9 mouse cellular contexts compared by ENCODE assay signal in the genomic region with DNA sequence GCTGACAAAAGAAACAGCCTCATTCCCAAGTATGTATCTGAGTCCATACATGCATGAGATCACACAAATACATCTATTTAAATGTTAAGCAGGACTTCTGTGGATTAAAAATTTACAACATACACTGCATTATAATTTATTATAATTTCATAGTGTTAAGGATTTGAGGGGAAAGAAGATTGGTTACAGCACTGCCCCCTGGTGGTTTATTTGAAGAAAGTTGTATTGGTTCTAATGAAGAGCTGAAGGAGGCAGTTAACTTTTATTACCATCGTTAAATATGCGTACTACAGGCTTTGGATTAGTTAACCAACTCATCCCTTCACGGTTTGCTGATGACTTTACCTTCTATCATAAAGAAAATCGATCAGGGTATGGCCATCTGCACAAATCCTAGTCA. TPM values are rescaled to one million over a fixed set of nuclear protein-coding genes. Genes with fewer than 3 reads are reported as not detected.
A peak's percentile ranks its signal among the peaks of the same experiment; 100 is the strongest.
DNase-seq lines count a peak whose midpoint lies in the region; ATAC-seq and TF ChIP-seq lines count a peak whose summit lies in the region.
"Had no signal": no experiment of that assay in that cellular context is flagged by ENCODE, and none has a peak within 500 bp of the region (broad histone marks: within the 10 kb centered on the region; RNA-seq: fewer than 3 reads in every experiment).

No protein-coding gene starts in this region.

- H3K4me2 ChIP-seq in kidney, embryonic 14.5 days (replicated peaks; ENCODE audit: low read depth, low read length): no peak overlapping the region
- H3K4me2 ChIP-seq in forebrain, embryonic 11.5 days (ENCODE audit: low read depth, low read length, severe bottlenecking): no peak overlapping the region

- H3K4me3 ChIP-seq in kidney, embryonic 14.5 days (ENCODE audit: low read length): no peak overlapping the region
- no peak overlapping the region for H3K4me3 ChIP-seq in E14TG2a.4 (replicated peaks; ENCODE audit: low read length)
- H3K4me3 ChIP-seq in forebrain, embryonic 11.5 days (ENCODE audit: low read depth, low read length): no peak overlapping the region

- no peaks in the 10 kb centered on the region for H3K36me3 ChIP-seq in kidney, embryonic 14.5 days (ENCODE audit: control insufficient read depth, insufficient read depth, low read length)
- no peaks in the 10 kb centered on the region for H3K36me3 ChIP-seq in E14TG2a.4 (ENCODE audit: insufficient read depth, low read length)
- H3K36me3 ChIP-seq in forebrain, embryonic 11.5 days (ENCODE audit: control insufficient read depth, insufficient read depth, low read length): no peaks in the 10 kb centered on the region

- peak; percentile 23 for DNase-seq in cerebellum, adult 8-10 months
- DNase-seq in cerebellum, adult 11 months: no peak
- DNase-seq in kidney, adult 9 months: peak; percentile 51
- no peak for DNase-seq in forebrain, embryonic 11.5 days (ENCODE audit: low spot score)
- no peak for DNase-seq in spleen, adult 18-20 months
- DNase-seq: gastrocnemius, postnatal 25 days had no signal

- no peak overlapping the region for H3K9ac ChIP-seq in kidney, embryonic 14.5 days (ENCODE audit: low read depth, low read length)
- H3K9ac ChIP-seq in forebrain, embryonic 11.5 days (ENCODE audit: low read length): no peak overlapping the region

- H3K9me3 ChIP-seq in kidney, embryonic 14.5 days (ENCODE audit: control insufficient read depth, low read length): no peaks in the 10 kb centered on the region
- no peaks in the 10 kb centered on the region for H3K9me3 ChIP-seq in E14TG2a.4 (ENCODE audit: low read length)
- no peaks in the 10 kb centered on the region for H3K9me3 ChIP-seq in forebrain, embryonic 11.5 days (ENCODE audit: control insufficient read depth, low read length)

- no peaks in the 10 kb centered on the region for H3K27me3 ChIP-seq in kidney, embryonic 14.5 days (ENCODE audit: control insufficient read depth, insufficient read depth, low read length)
- H3K27me3 ChIP-seq in E14TG2a.4 (ENCODE audit: insufficient read depth, low read length): peaks cover 34% of the 10 kb centered on the region
- H3K27me3 ChIP-seq in forebrain, embryonic 11.5 days (ENCODE audit: control insufficient read depth, insufficient read depth, low read length): no peaks in the 10 kb centered on the region

- no peak overlapping the region for H3K27ac ChIP-seq in kidney, embryonic 14.5 days (ENCODE audit: low read depth, low read length)
- H3K27ac ChIP-seq in forebrain, embryonic 11.5 days (ENCODE audit: low read depth, low read length): no peak overlapping the region

- ATAC-seq in kidney, embryonic 14.5 days (ENCODE audit: low FRiP score, low TSS enrichment): no peak
- 0 out of 2 replicates have a peak, but pooled peaks have one; percentile 50 for ATAC-seq in erythroid progenitor cell, adult 5-6 weeks (replicated peaks; ENCODE audit: low FRiP score, poor library complexity, severe bottlenecking)
- ATAC-seq in forebrain, embryonic 11.5 days (replicated peaks; ENCODE audit: low FRiP score): no peak

- peaks cover 24% of the 10 kb centered on the region for H3K4me1 ChIP-seq in kidney, embryonic 14.5 days (ENCODE audit: control insufficient read depth, insufficient read depth, low read length)
- H3K4me1 ChIP-seq in E14TG2a.4 (replicated peaks; ENCODE audit: low read depth, low read length): peaks cover 12% of the 10 kb centered on the region
- peaks cover 7% of the 10 kb centered on the region for H3K4me1 ChIP-seq in forebrain, embryonic 11.5 days (replicated peaks; ENCODE audit: control insufficient read depth, insufficient read depth, low read length)

- 8% methylated on average over 4 of the region's 4 CpGs for WGBS in kidney, embryonic 14.5 days
- WGBS in forebrain, embryonic 11.5 days: 14% methylated on average over 4 of the region's 4 CpGs

- TF ChIP-seq CTCF in E14TG2a.4 (conservative IDR thresholded peaks at IDR 0.05; ENCODE audit: low read length): peak; percentile 46

RNA-seq across cellular contexts. Expression of gene Gab2, which starts 3.9 kb away (rescaled TPM):
- polyA plus RNA-seq in kidney, embryonic 14.5 days (2014; fragmentation: Nextera tagmentation; extraction: Ambion mirVana): 7.8 and 12.1 TPM in 2 replicates
- 5.0 and 5.4 TPM in 2 replicates for total RNA-seq in erythroid progenitor cell, adult 5-6 weeks (2015; ENCODE audit: low replicate concordance)
- 2.1 and 3.5 TPM in 2 replicates for total RNA-seq in erythroid progenitor cell, adult 5-6 weeks (2017; ENCODE audit: low replicate concordance)
- polyA plus RNA-seq in forebrain, embryonic 11.5 days (2014; fragmentation: Nextera tagmentation; extraction: Ambion mirVana): 6.4 and 8.1 TPM in 2 replicates

Comparison
In these comparisons a context has a peak if more than half of its experiments do, and no peak if none do; other contexts are left out.
1. DNase-seq: peak in cerebellum, adult 8-10 months (single experiment) and kidney, adult 9 months (single experiment); none in cerebellum, adult 11 months (single experiment), forebrain, embryonic 11.5 days (single experiment) and spleen, adult 18-20 months (0 of 2).